Mouse (Mus musculus): Measurements from ENCODE around the gene Cxcl2.

Cxcl2 gene

GRCm38 (mm10) chr5:90903339-90904020 lies at the start of gene Cxcl2:
Cxcl2 (plus strand) TSS chr5:90903871.
- DNase-seq (ENCODE audit: extremely low spot score, low spot score): peak; percentile 19

GRCm38 (mm10) chr5:90855308-90856230 lies 48.1 kb upstream of the Cxcl2 start:
- no peak for DNase-seq (ENCODE audit: extremely low spot score, low spot score)

- no peak for DNase-seq (ENCODE audit: extremely low spot score, low spot score)
Measured at GRCm38 (mm10) chr5:90857463-90857862, 46.2 kb upstream of the Cxcl2 start.

DNA sequence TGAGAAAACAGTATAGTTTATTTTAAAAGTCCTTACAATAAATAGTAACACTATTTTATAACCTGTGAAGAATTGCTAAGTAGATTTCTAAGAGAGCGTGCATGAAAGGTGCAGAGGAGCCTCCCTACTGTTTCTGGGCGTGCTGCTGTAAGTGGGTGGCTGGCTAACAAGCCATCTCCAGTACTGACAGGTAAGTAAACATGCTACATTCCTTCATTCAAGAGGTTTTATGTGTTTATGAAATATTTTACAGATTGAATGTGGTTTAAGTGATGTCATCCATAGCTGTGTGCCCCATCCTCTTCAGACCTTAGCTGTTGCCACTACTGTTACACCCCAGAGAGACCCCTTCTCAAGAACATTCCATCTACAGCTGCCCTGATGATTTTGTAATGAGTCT lies 45.2 kb upstream of the Cxcl2 start:
- no peak for DNase-seq (ENCODE audit: extremely low spot score, low spot score)

DNA sequence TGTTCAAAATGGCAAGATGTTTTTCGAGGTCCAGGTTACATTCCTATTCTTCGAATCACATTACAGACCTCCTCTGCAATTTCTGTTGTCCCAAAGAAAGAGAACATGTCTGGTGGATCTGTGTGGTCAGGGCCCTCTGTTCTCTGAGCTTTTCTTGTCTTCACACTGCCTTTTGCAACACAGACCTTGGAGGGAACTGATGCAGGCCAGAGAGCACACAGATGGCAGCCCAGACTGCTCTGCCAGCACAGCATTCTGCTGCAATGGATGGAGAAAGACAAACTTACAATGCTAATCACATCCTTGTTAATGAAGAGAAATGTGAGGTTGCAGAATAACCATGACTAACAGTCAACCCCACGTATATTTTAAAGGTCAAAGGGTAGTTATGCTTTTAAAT lies 44.6 kb upstream of the Cxcl2 start:
- DNase-seq (ENCODE audit: extremely low spot score, low spot score): no peak

DNA sequence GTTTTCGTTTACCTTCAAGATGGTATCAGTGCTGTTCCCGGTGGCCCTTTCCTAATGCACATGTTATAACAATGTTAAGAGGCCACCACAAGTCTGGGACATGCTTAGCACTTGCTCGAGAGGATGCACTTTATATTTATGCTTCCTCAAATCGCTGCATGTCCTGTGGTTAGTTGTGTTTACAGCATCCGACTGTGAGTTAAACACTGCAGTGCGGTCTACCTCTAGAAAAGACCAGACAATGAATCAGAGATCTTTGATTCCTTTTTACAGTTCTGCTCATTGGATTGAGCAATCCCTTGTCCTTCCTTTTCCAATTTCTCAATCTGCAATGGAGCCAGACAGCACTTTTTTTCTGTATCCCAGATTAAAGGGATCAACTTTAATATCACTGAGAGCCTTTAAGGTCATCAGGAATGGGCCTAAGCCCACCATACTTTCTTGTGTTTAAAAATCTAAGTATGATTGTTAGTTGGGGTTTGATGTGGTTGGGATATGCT lies 41.7 kb upstream of the Cxcl2 start:
- no peak for DNase-seq (ENCODE audit: extremely low spot score, low spot score)

GRCm38 (mm10) chr5:90866770-90867169 lies 36.9 kb upstream of the Cxcl2 start:
- DNase-seq (ENCODE audit: extremely low spot score, low spot score): no peak

DNA sequence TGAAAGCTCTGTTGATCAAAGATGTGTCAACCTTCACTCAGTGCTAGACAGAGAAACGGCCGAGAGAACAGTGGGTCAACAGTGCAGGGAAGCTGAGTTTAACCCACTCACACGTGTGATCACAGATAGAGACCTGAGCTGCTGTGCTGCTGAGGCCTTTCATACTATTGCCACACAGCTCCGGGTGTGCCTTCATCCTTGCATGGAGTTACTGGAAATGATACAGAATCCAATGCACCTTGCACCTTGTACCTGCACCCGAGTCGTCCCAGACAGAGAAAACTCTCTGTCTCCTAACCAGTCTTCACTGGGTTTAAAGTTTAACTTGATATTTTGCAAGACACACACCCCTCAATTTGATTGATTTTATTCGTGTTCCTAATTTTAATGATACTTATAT lies 31.3 kb upstream of the Cxcl2 start:
- no peak for DNase-seq (ENCODE audit: extremely low spot score, low spot score)

- no peak for DNase-seq (ENCODE audit: extremely low spot score, low spot score)
Measured at GRCm38 (mm10) chr5:90876045-90876444, 27.6 kb upstream of the Cxcl2 start.

DNA sequence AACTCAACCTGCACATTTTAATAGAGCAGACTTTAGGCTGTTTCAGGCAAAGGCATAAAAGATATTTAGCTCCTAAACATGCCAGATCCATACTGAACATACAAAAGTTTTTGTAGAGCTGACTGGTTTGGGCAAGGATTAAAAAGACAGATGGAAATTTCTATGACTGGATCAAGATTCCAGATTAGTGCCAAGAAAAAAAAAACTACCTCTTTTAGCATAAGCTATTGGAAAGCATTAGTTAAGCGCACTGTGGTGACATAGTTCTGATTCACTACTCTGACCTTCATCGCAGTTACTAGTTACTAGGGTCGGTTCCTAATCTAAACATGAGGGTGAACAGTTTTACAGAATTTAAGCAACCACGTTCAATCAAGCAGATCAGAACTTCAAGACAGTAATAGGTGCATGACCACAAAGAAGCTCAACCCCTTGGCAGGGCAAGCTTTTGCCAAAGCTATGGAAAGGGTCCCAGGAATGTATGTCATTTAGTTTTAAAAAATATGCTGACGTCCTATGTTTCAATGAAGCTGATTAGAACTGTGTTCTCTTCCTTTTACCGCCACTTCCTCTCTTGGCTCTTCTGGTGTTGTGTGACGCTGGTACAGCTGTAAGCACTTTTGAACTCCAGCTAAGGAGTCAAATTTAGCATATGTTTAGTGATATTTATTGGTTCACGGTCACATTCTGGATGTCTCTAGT lies 27.0 kb upstream of the Cxcl2 start:
- no peak for DNase-seq (ENCODE audit: extremely low spot score, low spot score)

- no peak for DNase-seq (ENCODE audit: extremely low spot score, low spot score)
Measured at GRCm38 (mm10) chr5:90877173-90877512, 26.5 kb upstream of the Cxcl2 start.

DNA sequence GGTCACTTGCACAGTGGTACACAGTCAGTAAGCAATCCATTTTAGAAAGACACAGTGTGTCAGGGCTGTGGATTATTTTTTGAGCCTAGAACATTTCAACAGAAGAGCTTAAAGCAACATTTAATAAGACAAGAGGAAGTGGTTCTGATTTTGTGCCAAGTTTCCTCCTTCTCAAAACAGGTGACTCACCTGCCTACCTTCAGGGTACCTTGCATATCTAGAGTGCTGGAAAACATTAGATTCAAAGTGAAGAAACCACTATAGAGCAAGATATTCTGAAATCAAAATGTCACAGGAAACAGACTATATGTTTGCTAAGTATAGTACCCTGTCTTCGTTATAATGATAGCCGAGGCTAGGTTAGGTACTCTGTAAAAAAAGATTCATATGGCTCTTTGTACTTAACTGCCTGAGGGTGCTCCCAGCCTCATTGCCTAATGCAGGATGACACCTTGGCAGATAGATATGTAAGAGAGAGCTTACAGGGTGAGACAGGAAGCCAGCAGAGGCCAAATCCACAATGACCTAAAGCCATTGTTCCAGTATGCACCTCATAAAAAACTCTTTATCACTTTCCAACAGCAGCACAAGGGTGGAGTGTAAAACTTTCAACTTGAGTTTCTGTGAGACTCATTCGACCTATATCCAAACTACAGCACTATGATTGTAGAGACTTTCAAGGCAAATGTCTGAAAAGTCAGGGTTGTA lies 24.2 kb upstream of the Cxcl2 start:
- no peak for DNase-seq (ENCODE audit: extremely low spot score, low spot score)

GRCm38 (mm10) chr5:90880335-90880850 lies 23.3 kb upstream of the Cxcl2 start:
- no peak for DNase-seq (ENCODE audit: extremely low spot score, low spot score)

DNA sequence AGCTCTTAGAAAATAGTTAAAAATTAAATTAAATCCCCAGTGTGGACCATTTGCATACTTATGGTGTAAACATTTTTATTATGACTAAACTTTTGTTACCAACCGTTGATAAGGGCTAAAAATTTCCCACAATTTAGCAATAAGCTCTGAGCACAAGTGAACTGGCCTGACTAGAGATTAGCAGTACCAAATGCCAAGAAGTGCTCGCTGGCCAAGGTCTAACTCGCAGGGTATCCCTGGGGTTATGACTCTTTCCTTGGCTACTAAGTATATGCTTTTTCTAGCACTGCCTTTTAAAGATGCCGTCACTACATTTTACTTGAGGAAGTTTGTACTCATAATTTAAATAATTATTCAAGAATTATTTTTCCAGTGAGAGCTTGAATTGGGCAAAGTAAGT lies 22.6 kb upstream of the Cxcl2 start:
- no peak for DNase-seq (ENCODE audit: extremely low spot score, low spot score)

DNA sequence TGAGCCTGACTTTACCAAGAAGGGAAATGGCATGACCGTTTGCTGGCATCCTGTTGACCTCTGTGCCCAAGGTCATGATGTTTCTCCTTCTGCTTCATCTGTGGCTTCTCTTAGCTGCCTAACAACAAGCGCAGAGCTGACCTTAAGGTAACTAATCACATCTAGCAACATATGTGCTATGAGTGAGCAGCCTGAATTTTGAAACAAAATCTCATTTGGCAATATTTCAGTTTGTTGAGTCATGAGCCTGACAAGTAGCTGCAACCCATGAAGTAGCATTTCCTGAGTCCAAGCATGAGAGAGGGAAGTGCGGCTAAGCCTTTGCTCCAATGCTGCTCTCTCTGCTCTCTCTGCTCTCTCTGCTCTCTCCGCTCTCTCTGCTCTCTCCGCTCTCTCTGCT lies 22.0 kb upstream of the Cxcl2 start:
- DNase-seq (ENCODE audit: extremely low spot score, low spot score): no peak

DNA sequence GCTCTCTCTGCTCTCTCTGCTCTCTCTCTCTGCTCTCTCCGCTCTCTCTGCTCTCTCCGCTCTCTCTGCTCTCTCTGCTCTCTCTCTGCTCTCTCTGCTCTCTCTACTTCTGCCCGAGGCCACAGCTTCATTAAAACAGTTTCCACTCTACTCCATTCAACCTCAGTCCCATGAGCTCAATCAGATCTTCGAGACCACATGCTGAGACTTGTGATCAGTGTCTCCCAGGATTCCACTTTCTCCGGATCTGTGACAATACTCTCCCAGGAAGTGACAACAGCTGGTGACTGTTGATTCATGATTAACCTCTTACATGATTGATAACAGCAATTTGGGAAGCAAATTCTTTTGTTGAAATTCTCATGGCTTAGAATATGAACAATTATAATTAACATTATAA lies 21.5 kb upstream of the Cxcl2 start:
- DNase-seq (ENCODE audit: extremely low spot score, low spot score): no peak

DNA sequence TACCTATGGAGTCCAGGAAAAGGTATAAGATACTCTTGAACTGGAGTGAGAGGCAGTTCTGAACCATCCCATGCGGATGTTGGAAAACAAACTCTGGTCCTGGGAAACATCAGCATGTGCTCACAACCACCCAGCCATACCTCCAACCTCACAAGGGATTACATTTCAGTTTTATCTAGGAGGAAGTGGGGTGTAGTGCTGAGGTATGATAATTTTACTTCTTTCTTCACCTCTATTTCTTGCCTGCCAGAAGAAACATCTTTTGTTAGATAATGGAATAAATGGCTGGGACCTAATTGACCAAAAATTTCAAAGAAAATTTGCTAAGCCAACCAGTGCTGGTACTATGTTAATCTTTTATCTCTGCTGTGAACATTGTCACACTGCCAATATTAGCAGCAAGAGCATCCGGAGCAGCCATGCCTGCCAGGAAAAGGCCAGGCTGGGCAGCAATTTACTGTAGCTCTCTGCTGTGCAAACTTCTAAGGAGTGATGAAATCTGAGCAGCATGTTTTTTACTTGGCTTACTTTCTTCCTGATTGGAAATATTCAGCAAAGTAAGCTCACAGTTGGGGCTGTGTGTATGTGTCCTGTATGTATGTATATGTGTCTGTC lies 18.9 kb upstream of the Cxcl2 start:
- DNase-seq (ENCODE audit: extremely low spot score, low spot score): no peak

DNA sequence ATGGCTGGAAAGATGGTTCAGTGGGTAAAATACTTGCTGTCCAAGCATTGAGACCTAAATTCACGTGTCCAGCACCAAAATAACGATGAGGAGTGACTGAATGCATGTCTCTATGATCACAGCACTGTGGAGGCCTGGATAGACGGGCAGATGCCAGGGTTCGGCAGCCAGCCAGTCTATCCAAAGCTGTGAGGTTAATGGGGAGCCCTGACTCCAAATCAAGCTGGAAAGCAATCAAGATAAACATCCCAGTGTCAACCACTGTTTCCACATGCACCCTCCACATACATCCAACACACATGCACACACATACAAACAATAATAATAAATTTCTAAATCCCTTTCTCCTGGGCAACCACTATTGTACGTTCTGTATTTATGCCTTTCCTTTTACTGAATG lies 15.0 kb upstream of the Cxcl2 start:
- DNase-seq (ENCODE audit: extremely low spot score, low spot score): no peak

DNA sequence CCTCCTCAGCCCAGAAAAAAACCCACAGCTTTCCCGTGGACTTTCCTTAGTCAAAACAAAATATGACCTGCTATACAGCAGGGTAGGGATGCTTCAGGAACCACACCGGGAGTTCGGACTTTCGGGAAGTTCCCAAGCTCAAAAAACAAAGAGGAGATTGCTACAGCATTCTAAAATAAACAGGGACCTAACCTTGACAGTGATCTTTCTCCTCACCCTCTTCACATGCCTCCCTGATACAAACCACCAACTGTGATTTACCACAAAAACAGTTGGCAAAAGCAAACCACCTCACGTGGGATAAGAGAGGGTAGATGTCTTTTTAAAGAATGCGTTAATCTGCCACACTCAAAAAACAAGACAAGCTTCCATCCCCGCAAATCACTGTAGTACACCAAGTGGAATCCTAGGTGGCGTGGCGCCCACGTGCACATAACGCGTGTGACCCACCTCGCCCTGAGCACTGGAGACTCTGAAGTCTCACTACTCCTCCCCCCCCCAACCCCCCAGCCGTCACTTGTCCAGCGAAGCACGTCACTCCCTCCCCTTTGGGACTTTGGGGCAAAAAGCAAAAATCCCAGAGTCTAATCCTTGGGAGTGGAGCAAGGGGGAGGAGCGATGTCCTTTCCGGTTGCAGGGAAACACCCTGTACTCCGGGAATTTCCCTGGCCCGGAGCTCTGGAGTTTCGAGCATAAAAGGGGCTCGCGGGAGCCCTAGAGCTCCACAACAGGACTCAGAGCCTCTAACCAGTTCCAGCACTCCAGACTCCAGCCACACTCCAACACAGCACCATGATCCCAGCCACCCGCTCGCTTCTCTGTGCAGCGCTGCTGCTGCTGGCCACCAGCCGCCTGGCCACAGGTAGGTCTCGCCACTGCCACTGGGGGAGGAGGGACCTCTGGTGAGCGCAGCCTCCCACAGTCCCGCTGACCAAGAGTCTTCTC lies 12.9 kb upstream of the Cxcl2 start, which contains the start of gene Cxcl1:
TSS of gene Cxcl1 (plus strand) at position 723 of the 945 bp plus-strand sequence.
- peak; percentile 44 for DNase-seq (ENCODE audit: extremely low spot score, low spot score)

- DNase-seq (ENCODE audit: extremely low spot score, low spot score): no peak
Measured at GRCm38 (mm10) chr5:90891464-90891813, 12.2 kb upstream of the Cxcl2 start.
